Comparison of ENCODE assay signal across 8 mouse cellular contexts in the genomic region with DNA sequence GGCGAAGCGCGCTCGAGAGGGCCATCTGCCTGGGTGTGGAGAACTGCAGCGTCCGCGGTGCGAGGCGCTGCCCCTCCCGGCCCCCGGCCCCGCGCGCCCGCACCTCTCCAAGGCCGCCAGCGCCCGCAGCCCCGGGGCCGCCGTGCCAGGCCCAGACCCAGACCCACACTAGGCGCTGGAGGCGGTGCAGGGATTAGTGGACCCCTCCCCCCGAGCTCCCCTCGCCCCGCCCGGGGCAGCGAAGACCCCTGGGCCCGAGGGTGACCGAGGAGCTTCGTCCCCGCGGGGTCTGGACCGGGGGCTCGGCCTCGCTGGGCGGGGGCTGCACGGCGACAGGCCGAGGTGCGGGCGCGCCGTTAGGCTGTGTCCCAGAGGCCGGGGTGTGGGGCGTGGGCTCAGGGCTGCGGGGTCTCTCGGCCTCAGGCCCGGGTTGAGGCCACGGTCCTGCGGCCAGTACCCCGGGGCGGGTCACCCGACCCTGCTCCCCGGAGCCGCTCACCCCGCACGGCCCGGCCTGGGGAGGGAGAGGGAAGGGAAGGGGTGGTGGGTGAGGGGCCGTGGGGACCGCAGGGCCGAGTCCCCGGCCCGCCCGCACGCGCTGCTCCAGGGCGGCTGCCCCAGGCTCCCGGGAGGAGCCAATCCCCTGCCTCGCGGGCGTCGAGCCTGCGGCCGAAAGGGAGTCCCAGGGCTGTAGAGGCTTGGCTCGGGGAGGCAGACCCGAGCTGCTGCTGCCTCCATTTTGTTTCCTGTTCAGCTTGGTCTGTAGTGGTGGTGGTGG. TPM values are rescaled to one million over a fixed set of nuclear protein-coding genes. Genes with fewer than 3 reads are reported as not detected.
DNase-seq lines count a peak whose midpoint lies in the region; ATAC-seq lines count a peak whose summit lies in the region.

No protein-coding gene starts in this region.

- H3K36me3 ChIP-seq in limb, embryonic 12.5 days, result peaks cover 21% of the 10 kb centered on the region
- H3K36me3 ChIP-seq in midbrain, embryonic 11.5 days (ENCODE audit: control insufficient read depth, insufficient read depth, low read length), result no peaks in the 10 kb centered on the region; the same call in 1 of the 2 replicates

- peak overlapping the region; percentile 86 for H3K4me3 ChIP-seq in limb, embryonic 12.5 days (replicated peaks)
- peak overlapping the region; percentile 88 for H3K4me3 ChIP-seq in midbrain, embryonic 11.5 days (ENCODE audit: low read depth, low read length)

- no peaks in the 10 kb centered on the region for H3K9me3 ChIP-seq in limb, embryonic 12.5 days
- H3K9me3 ChIP-seq in midbrain, embryonic 11.5 days (ENCODE audit: control insufficient read depth, low read length), result no peaks in the 10 kb centered on the region

- no peak for DNase-seq in cerebellum, adult 9-10 months
- DNase-seq in embryo, embryonic 11.5 days (ENCODE audit: low read depth, low spot score), result peak; percentile 57
- peak; percentile 37 to 60 for DNase-seq in gastrocnemius, postnatal 36 days
- DNase-seq in midbrain, embryonic 11.5 days (ENCODE audit: low spot score, missing footprints), result peak; percentile 97
- DNase-seq in spleen, postnatal 36 days (ENCODE audit: low spot score in 2 of 2), result peak; percentile 69 to 72

- peak overlapping the region; percentile 94 for H3K9ac ChIP-seq in limb, embryonic 12.5 days (replicated peaks)
- peak overlapping the region; percentile 98 for H3K9ac ChIP-seq in midbrain, embryonic 11.5 days (ENCODE audit: low read length)

- H3K27ac ChIP-seq in limb, embryonic 12.5 days, result peak overlapping the region; percentile 99
- peak overlapping the region; percentile 99 for H3K27ac ChIP-seq in midbrain, embryonic 11.5 days (ENCODE audit: low read depth, low read length)

- intact Hi-C loops in gastrocnemius, postnatal 36 days (cut with DNase I), result no loop called here

- H3K4me2 ChIP-seq in limb, embryonic 12.5 days, result peak overlapping the region; percentile 80
- peak overlapping the region; percentile 95 for H3K4me2 ChIP-seq in midbrain, embryonic 11.5 days

- peaks cover 31% of the 10 kb centered on the region for H3K4me1 ChIP-seq in limb, embryonic 12.5 days (replicated peaks)
- H3K4me1 ChIP-seq in midbrain, embryonic 11.5 days (ENCODE audit: control insufficient read depth, insufficient read depth, low read length), result peaks cover 32% of the 10 kb centered on the region

- under 1% methylated on average over 76 of the region's 77 CpGs for WGBS in limb, embryonic 12.5 days
- WGBS in midbrain, embryonic 11.5 days, result under 1% methylated on average over 63 of the region's 77 CpGs

- peak; percentile 47 for ATAC-seq in cerebellum, adult (ENCODE audit: insufficient number of reproducible peaks, low FRiP score, low TSS enrichment)
- ATAC-seq in inflammation-experienced regulatory T-cells, adult 6 months, result peak; percentile 57
- ATAC-seq in limb, embryonic 12.5 days (ENCODE audit: insufficient number of reproducible peaks, insufficient read depth, low FRiP score, low TSS enrichment, low read depth), result peak; percentile 52
- ATAC-seq in midbrain, embryonic 11.5 days (ENCODE audit: low FRiP score), result peak; percentile 57

- H3K27me3 ChIP-seq in limb, embryonic 12.5 days, result no peaks in the 10 kb centered on the region
- no peaks in the 10 kb centered on the region for H3K27me3 ChIP-seq in midbrain, embryonic 11.5 days (ENCODE audit: control insufficient read depth, insufficient read depth, low read length)

RNA-seq across cellular contexts. Expression of a gene that starts 0.8 kb away (rescaled TPM):
- total RNA-seq in gastrocnemius, postnatal 36 days (2021), result 10 to 100 TPM; 45.7 to 50.8 TPM
- 10 to 100 TPM; 46.7 to 76.6 (median 60.1) TPM for polyA plus RNA-seq in inflammation-experienced regulatory T-cells, adult 6 months (2017; shearing (Covaris generic))
- 81.3 and 91.8 TPM in 2 replicates for polyA plus RNA-seq in limb, embryonic 12.5 days (2016; fragmentation: Nextera tagmentation; extraction: Ambion mirVana)
- polyA plus RNA-seq in midbrain, embryonic 11.5 days (2014; fragmentation: Nextera tagmentation; extraction: Ambion mirVana), result 68.0 TPM in 2 replicates

RNA-seq across cellular contexts. Expression of a gene that starts 57.9 kb away (rescaled TPM):
- total RNA-seq in gastrocnemius, postnatal 36 days (2021), result 1 to 10 TPM; 2.3 to 2.9 TPM
- polyA plus RNA-seq in inflammation-experienced regulatory T-cells, adult 6 months (2017; shearing (Covaris generic)), result not detected
- 6.1 and 7.4 TPM in 2 replicates for polyA plus RNA-seq in limb, embryonic 12.5 days (2016; fragmentation: Nextera tagmentation; extraction: Ambion mirVana)
- 0.18 and 0.33 TPM in 2 replicates for polyA plus RNA-seq in midbrain, embryonic 11.5 days (2014; fragmentation: Nextera tagmentation; extraction: Ambion mirVana)
